Mouse (Mus musculus) forebrain, embryonic 11.5 days (tissue): ENCODE data around the gene Tm9sf1. TPM values are rescaled to one million over a fixed set of nuclear protein-coding genes. Genes with fewer than 3 reads are reported as not detected.

Experiments
- ATAC-seq: fragments of 200-750 bp; cut with Nextera tagmentation; replicated peaks from 2 replicates; pipeline ENCODE4 v1.8.0; 2017; ENCODE audit warnings: moderate TSS enrichment; ENCODE audit not compliant: low FRiP score
- DNase-seq: peaks from one replicate; pipeline ENCODE4 v3.0.0-alpha.2; 2017; ENCODE audit warnings: low spot score
- H3K27ac ChIP-seq: fragments of 300-500 bp; sonication (generic); 2 replicates; pipeline ENCODE4 v1.5.1; 2014; ENCODE audit warnings: low read depth, low read length
- H3K27me3 ChIP-seq: fragments of 300-500 bp; sonication (generic); 2 replicates; pipeline ENCODE4 v1.6.1; 2014; ENCODE audit warnings: mild to moderate bottlenecking, low read length, mixed read lengths; ENCODE audit not compliant: control insufficient read depth, insufficient read depth
- H3K36me3 ChIP-seq: fragments of 300-500 bp; sonication (generic); 2 replicates; pipeline ENCODE4 v1.6.1; 2014; ENCODE audit warnings: mild to moderate bottlenecking, low read length, moderate library complexity, mixed read lengths; ENCODE audit not compliant: control insufficient read depth, insufficient read depth
- H3K4me1 ChIP-seq: fragments of 300-500 bp; sonication (generic); replicated peaks from 2 replicates; pipeline ENCODE4 v1.6.1; 2014; ENCODE audit warnings: low read length, mixed read lengths; ENCODE audit not compliant: control insufficient read depth, insufficient read depth
- H3K4me2 ChIP-seq: fragments of 300-500 bp; sonication (generic); 2 replicates; pipeline ENCODE4 v1.6.1; 2014; ENCODE audit warnings: low read depth, mild to moderate bottlenecking, low read length, moderate library complexity, mixed read lengths; ENCODE audit not compliant: severe bottlenecking
- H3K4me3 ChIP-seq: fragments of 300-500 bp; sonication (generic); 2 replicates; pipeline ENCODE4 v1.5.1; 2014; ENCODE audit warnings: low read depth, low read length
- H3K9ac ChIP-seq: fragments of 300-500 bp; sonication (generic); 2 replicates; pipeline ENCODE4 v1.6.1; 2014; ENCODE audit warnings: low read length
- H3K9me3 ChIP-seq: fragments of 300-500 bp; sonication (generic); 2 replicates; pipeline ENCODE4 v1.6.1; 2016; ENCODE audit warnings: low read length, mixed read lengths; ENCODE audit not compliant: control insufficient read depth
- WGBS: fragments of 180-500 bp; shearing (Covaris S2); extraction: QIAGEN DNeasy Blood & Tissue Kit; methylation state at CpG from one replicate; pipeline ENCODE4 v1.1.7; 2014; 5-methylcytosine and 5-hydroxymethylcytosine counted together
- polyA plus RNA-seq: library from polyadenylated mRNA; unstranded; fragments of >200 nt; fragmentation: Nextera tagmentation; extraction: Ambion mirVana; gene quantifications from 2 replicates; pipeline ENCODE4 v1.2.1, GENCODE M21; 2014

Tm9sf1 gene
- polyA plus RNA-seq, 1 experiment from 2014 or later, result 77.1 TPM

DNA sequence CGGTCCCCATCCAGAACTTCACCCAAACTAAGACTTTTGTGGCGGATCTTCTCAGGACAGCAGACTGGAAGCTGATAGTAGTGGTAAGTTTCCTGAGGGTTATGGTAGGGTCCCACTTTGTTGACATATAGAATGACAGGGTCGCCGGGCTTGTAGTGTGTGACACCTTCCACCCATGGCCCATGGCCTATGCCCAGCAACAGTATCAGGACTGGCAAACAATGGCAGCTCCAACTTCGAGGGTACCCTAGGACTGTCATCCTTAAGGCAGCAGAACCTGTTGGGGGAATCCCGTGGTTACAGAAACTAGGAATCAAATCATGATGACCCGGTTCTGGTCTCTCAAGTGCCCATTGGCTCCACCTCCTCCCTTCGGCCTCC, 937 bp downstream of the Tm9sf1 start:
- 24% methylated on average over 8 of the region's 8 CpGs for WGBS
- Histone ChIP-seq H3K36me3 (peaks cover 14% of the 10 kb centered on the region), H3K9me3 (no peaks in the 10 kb centered on the region)

DNA sequence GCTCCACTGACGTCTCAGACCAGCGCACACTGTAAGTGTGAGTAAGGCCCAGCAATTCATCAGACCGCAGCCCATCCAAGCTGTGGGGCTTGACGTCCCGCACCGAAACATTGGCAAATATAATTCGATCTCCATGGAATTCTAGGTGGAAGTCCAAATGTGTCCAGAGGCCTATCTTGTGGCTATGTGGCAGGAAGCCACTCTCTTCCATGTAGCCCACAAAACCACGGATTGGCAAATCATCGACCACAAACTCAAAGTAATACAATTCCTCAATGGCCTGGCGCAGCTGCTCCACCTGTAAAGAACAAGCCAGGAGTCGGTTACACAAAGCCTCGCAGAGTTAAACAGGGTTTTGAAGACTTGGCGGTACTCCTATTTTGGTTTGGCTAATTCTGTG, 2.3 kb downstream of the Tm9sf1 start:
- no peak overlapping the region for H3K4me3 ChIP-seq
- no peaks in the 10 kb centered on the region for H3K27me3 ChIP-seq
- peaks cover 14% of the 10 kb centered on the region for H3K36me3 ChIP-seq
- DNase-seq (no peak), ATAC-seq (no peak)
- 96% methylated on average over 13 of the region's 13 CpGs for WGBS
- H3K27ac ChIP-seq, result no peak overlapping the region
- no peak overlapping the region for H3K9ac ChIP-seq
- H3K9me3 ChIP-seq, result no peaks in the 10 kb centered on the region
- H3K4me2 ChIP-seq, result no peak overlapping the region
- peaks cover 15% of the 10 kb centered on the region for H3K4me1 ChIP-seq

More for the DNA sequence above, 937 bp downstream of the Tm9sf1 start:
- H3K27ac ChIP-seq, result peak overlapping the region; percentile 87; the same call in 1 of the 2 replicates
- H3K4me3 ChIP-seq, result peak overlapping the region; percentile 66
- peaks cover 15% of the 10 kb centered on the region for H3K4me1 ChIP-seq
- no peaks in the 10 kb centered on the region for H3K27me3 ChIP-seq
- peak overlapping the region; percentile 81 for H3K4me2 ChIP-seq
- H3K9ac ChIP-seq, result peak overlapping the region; percentile 95
- peak; percentile 19 for ATAC-seq
- no peak for DNase-seq

DNA sequence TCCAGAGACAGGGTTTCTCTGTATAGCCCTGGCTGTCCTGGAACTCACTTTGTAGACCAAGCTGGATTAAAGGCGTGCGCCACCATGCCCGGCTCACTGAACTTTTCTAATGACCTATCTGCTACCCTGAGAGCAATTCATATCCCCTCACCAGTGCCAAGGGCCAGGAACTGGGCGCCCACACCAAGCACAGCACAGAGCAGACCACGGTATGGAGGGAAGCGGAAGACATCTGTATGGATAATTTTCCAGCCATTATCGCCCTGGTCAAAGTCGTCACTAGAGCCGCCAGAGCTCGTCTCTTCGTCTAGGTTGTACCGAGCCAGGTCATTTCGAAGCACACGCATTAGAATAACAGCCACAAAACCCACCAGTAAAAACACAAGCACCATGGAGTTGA, 2.8 kb downstream of the Tm9sf1 start:
- WGBS, result 96% methylated on average over 14 of the region's 14 CpGs
- no peak overlapping the region for H3K4me3 ChIP-seq
- H3K4me2 ChIP-seq, result no peak overlapping the region
- no peak for ATAC-seq
- peaks cover 14% of the 10 kb centered on the region for H3K36me3 ChIP-seq
- DNase-seq, result no peak
- H3K27me3 ChIP-seq, result no peaks in the 10 kb centered on the region
- peaks cover 15% of the 10 kb centered on the region for H3K4me1 ChIP-seq
- H3K9me3 ChIP-seq, result no peaks in the 10 kb centered on the region
- H3K9ac ChIP-seq, result no peak overlapping the region
- no peak overlapping the region for H3K27ac ChIP-seq

DNA sequence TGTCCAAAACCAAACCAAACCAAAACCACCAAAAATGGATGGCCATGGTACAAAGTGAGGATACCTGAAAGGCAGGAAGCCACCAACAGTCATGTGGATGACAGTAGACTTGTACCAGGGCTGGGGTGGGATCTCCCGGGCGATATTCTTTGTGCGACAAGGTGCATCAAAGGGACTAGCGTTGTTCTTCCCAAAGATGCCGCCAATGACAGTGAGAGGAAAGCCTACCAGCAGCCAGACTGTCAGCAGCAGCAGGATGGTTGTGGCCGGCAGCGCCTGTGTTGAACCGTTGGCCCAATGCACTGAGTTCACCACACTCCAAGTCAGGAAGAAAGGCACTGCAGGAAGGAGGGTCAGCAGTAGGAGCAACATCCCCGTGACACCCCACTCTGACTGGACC, 5.8 kb downstream of the Tm9sf1 start, which contains the start of gene Gm49378:
Gene Gm49378 (minus strand): TSS at position 101 of the 400 bp plus-strand sequence.
- no peak within 1 kb of the TSS for H3K4me3 ChIP-seq
- peaks cover 9% of the 10 kb centered on the region for H3K4me1 ChIP-seq
- WGBS, result 94% methylated on average over 9 of the region's 9 CpGs
- no peak within 1 kb of the TSS for H3K9ac ChIP-seq
- H3K36me3 ChIP-seq, result peaks cover 17% of the 10 kb centered on the region
- no peaks in the 10 kb centered on the region for H3K9me3 ChIP-seq
- H3K27me3 ChIP-seq, result no peaks in the 10 kb centered on the region
- no peak within 1 kb of the TSS for H3K27ac ChIP-seq
- no peak for DNase-seq
- no peak within 1 kb of the TSS for H3K4me2 ChIP-seq
- ATAC-seq, result no peak

DNA sequence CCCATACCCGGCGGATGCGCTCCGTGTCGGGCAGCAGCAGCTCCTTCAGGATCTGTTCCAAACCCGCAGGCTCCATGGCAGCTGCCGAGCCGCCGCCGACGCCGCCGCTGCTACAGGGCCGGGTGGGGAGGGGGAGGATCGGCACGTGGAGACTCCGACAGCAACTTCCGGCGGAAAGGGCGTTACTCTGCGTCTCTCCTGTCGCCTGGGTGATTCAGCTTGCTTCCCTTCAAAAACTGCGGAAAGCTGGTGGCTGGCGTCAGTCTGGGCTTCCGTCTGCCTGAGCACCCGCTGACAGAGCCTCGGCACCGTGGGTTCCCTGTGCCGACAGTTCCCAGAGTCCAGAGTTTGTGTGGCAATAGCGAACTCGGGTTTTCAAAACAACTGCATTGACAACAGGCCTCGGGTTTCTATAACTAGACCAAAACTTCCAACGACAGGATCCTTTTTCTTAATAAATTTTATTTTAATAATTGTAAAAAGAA, 8.0 kb downstream of the Tm9sf1 start, which contains the start of gene Ipo4:
Gene Ipo4 (minus strand): TSS at position 435 of the 485 bp plus-strand sequence.
- peak within 1 kb of the TSS; percentile 77 for H3K9ac ChIP-seq
- 3% methylated on average over 33 of the region's 33 CpGs for WGBS
- no peaks in the 10 kb centered on the region for H3K9me3 ChIP-seq
- peaks cover 15% of the 10 kb centered on the region for H3K36me3 ChIP-seq
- peak; percentile 86 for ATAC-seq
- H3K4me3 ChIP-seq, result peak within 1 kb of the TSS; percentile 64
- peaks cover 3% of the 10 kb centered on the region; the same call in 1 of the 2 replicates for H3K4me1 ChIP-seq
- DNase-seq, result peak; percentile 92
- peak within 1 kb of the TSS; percentile 93 for H3K4me2 ChIP-seq
- no peaks in the 10 kb centered on the region for H3K27me3 ChIP-seq
- peak within 1 kb of the TSS; percentile 53 for H3K27ac ChIP-seq

DNA sequence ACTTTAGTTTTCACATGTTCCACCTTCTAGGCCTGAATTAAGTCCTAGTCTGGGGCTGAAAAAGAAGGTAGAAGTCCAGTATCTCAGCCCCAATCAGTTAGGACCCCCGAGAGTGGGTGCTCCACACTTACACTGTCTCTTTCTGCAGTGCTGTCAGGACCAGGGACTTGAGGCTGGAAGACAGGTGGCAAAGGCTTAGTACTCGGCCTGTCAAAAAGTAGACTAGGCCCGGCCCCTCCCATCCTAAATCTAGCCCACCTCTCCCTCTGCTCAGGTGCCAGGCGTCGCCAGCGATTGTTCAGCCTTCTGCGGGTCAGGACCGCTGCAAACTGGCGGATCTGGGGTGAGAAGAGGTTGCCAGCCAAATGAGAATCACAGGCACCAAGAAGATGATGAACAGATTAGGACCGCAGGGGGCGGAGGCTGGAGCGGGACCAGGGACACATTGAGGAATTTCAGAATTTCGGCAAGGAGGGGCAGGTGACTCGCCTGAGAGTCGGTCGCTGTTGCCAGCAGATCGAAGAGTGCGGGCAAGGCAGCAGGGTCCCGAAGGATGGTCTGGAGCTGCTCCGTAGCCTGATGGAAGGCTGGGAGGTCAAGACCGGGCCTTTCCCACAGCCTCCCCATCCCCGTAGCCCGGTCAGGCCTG, 8.6 kb downstream of the Tm9sf1 start:
- no peaks in the 10 kb centered on the region for H3K27me3 ChIP-seq
- peak overlapping the region; percentile 53 for H3K27ac ChIP-seq
- peaks cover 3% of the 10 kb centered on the region; the same call in 1 of the 2 replicates for H3K4me1 ChIP-seq
- peak overlapping the region; percentile 64 for H3K4me3 ChIP-seq
- DNase-seq, result no peak
- no peaks in the 10 kb centered on the region for H3K9me3 ChIP-seq
- H3K36me3 ChIP-seq, result peaks cover 10% of the 10 kb centered on the region
- H3K9ac ChIP-seq, result peak overlapping the region; percentile 77
- no peak; the same call in 1 of the 2 replicates for ATAC-seq
- 3% methylated on average over 23 of the region's 23 CpGs for WGBS
- H3K4me2 ChIP-seq, result peak overlapping the region; percentile 93

DNA sequence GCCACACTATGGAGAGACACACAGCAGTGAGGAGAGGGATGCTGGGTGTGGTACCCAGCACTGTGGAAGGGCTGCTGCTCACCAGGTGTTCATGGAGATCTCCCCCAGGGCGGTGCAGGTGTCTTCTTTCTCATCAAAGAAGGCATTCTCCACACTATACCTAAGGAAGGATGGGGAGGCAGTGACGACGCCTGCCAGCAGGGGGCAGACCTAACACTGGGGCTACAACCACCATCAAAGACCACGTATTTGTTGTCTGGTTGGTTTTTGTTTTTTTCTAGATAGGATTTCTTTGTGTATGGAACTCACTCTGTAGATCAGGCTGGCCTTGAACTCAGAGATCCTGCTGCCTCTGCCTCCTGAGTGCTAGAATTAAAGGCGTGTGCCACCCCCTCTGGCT, 14.3 kb downstream of the Tm9sf1 start:
- DNase-seq, result peak; percentile 69
- no peak for ATAC-seq
- H3K9ac ChIP-seq, result no peak overlapping the region
- H3K4me1 ChIP-seq, result no peaks in the 10 kb centered on the region
- no peak overlapping the region for H3K4me2 ChIP-seq
- H3K36me3 ChIP-seq, result peaks cover 22% of the 10 kb centered on the region; the same call in 1 of the 2 replicates
- H3K4me3 ChIP-seq, result no peak overlapping the region
- H3K9me3 ChIP-seq, result no peaks in the 10 kb centered on the region
- 61% methylated on average over 5 of the region's 5 CpGs for WGBS
- H3K27me3 ChIP-seq, result no peaks in the 10 kb centered on the region
- no peak overlapping the region for H3K27ac ChIP-seq

DNA sequence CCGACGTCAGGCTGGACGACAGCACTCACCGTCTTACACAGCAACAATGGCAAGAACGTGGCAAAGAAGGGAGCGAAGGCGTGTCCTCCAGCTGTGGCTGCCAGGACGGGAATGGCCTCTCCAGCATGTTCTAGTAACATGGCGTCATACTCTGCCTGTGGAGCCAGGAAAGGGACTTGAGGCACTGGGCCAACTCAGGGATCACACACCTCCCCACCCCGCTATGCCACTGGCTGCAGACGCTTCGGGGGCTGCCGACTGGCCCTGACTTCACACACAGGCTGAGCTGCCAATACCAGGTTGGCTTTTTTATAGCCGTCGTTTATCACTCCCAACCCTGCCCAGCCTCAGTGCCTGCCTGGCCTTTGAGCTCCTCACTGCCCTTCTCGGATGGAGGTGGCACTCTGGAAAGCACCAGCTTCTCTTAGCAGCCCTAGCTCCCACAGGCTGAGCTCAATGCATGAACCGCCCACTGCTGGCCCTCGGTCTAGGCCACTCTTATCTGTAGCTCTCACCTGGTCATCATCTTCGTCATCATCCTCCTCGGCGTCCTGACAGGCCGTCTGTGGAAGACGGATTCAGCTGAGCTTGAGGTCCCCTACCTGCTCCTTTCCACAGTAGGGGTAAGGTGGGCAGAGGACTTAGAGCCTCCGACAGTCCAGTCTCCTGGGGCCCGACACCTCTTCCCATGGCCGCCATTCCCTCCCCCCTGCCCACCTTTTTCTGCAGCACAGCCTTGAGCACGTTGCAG, 15.4 kb downstream of the Tm9sf1 start:
- H3K36me3 ChIP-seq, result peaks cover 22% of the 10 kb centered on the region; the same call in 1 of the 2 replicates
- no peaks in the 10 kb centered on the region for H3K27me3 ChIP-seq
- H3K4me1 ChIP-seq, result no peaks in the 10 kb centered on the region
- no peak overlapping the region for H3K27ac ChIP-seq
- no peak overlapping the region for H3K9ac ChIP-seq
- H3K9me3 ChIP-seq, result no peaks in the 10 kb centered on the region
- H3K4me3 ChIP-seq, result no peak overlapping the region
- ATAC-seq (no peak), DNase-seq (no peak)
- WGBS, result 94% methylated on average over 27 of the region's 27 CpGs
- no peak overlapping the region for H3K4me2 ChIP-seq
